Mouse (Mus musculus): ENCODE results near the gene Hdac4.

GRCm38 (mm10) chr1:92104718-92105117, 90.8 kb downstream of the Hdac4 start:
- TF ChIP-seq POLR2A (IDR thresholded peaks at IDR 0.05; ENCODE audit: borderline replicate concordance, control insufficient read depth, low read depth, low read length) (no peak), CTCF (IDR thresholded peaks at IDR 0.05; ENCODE audit: control insufficient read depth, insufficient read depth, low read length) (no peak)

Measured in bone marrow, adult 2 months (tissue).